Mouse (Mus musculus) C2C12 (cell line): ENCODE results near the gene Slc28a2. TPM values are rescaled to one million over a fixed set of nuclear protein-coding genes. Genes with fewer than 3 reads are reported as not detected.
"Not testable (repeated sequence)": the region's sequence is repeated elsewhere in the genome, so short reads cannot be mapped to it uniquely, and the experiment has no call there.

Experiments
- H3K27me3 ChIP-seq: one replicate; pipeline ENCODE4 v1.6.1; 2011; ENCODE audit not compliant: control insufficient read depth, insufficient read depth, insufficient read length
- H3K36me3 ChIP-seq: one replicate; pipeline ENCODE4 v1.6.1; 2011; ENCODE audit not compliant: control insufficient read depth, insufficient read depth
- H3K4me3 ChIP-seq: one replicate; pipeline ENCODE4 v1.5.1; 2011; ENCODE audit warnings: mild to moderate bottlenecking, control low read depth; ENCODE audit not compliant: poor library complexity, insufficient read depth, severe bottlenecking
- H3K79me2 ChIP-seq: one replicate; pipeline ENCODE4 v1.6.1; 2011; ENCODE audit not compliant: control insufficient read depth, insufficient read depth
- H3K79me3 ChIP-seq: one replicate; pipeline ENCODE4 v1.6.1; 2011; ENCODE audit warnings: low read depth, control low read depth
- H3ac ChIP-seq: one replicate; pipeline ENCODE3; 2011; ENCODE audit warnings: low read depth; ENCODE audit not compliant: control insufficient read depth, insufficient read length
- CEBPB ChIP-seq: IDR thresholded peaks from one replicate; pipeline ENCODE4 v1.6.1; 2011; ENCODE audit warnings: low read depth, mild to moderate bottlenecking, control low read depth, moderate library complexity
- CTCF ChIP-seq: IDR thresholded peaks from one replicate; pipeline ENCODE4 v1.5.1; 2011; ENCODE audit not compliant: control insufficient read depth, insufficient read depth, insufficient read length
- FOSL1 ChIP-seq: IDR thresholded peaks from one replicate; pipeline ENCODE4 v1.8.0; 2011; ENCODE audit warnings: mild to moderate bottlenecking, low read length; ENCODE audit not compliant: poor library complexity, insufficient read depth, severe bottlenecking
- MAX ChIP-seq: IDR thresholded peaks from one replicate; pipeline ENCODE4 v1.6.1; 2011; ENCODE audit warnings: mild to moderate bottlenecking, control low read depth
- MYOD1 ChIP-seq: IDR thresholded peaks from one replicate; pipeline ENCODE4 v1.6.1; 2011; ENCODE audit warnings: low read depth; ENCODE audit not compliant: control insufficient read depth, insufficient read length
- MYOG ChIP-seq: IDR thresholded peaks from one replicate; pipeline ENCODE4 v1.6.1; 2011; ENCODE audit not compliant: control insufficient read depth, insufficient read length; ENCODE audit errors: extremely low read depth
- USF1 ChIP-seq: IDR thresholded peaks from one replicate; pipeline ENCODE4 v1.6.1; 2011; ENCODE audit warnings: low read depth, mild to moderate bottlenecking, control low read depth, moderate library complexity
- polyA plus RNA-seq: library from polyadenylated mRNA; unstranded; fragments of >200 nt; fragmentation: generic; extraction: Trizol; gene quantifications from one replicate; pipeline ENCODE4 v1.2.1, GENCODE M21; 2012; ENCODE audit warnings: missing spikeins

The Slc28a2 gene
- polyA plus RNA-seq, 1 experiment = 0.01 TPM

DNA sequence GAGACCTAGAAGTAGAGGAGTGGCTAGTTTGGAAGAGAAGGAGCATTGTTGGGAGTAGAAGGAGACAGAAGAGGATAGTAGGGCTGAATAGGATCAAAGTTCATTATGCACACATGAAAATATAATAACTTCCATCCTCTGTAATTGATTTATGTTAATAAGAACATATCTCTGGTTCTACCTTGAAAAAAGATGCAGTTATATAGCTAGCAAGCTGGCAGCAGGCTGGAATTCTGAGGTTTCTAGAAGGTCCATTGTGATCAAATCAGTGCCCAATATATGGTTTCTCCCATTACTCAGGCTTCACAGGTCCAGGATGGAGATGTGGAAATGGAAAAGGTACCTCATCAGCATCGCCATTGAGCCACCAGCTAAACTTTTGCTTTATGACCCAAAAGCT lies 58.4 kb downstream of the Slc28a2 start, which contains the start of gene Gm14085:
Gene Gm14085, plus strand, starts transcription at position 301 of the 400 bp plus-strand sequence.
- no peak within 1 kb of the TSS for H3K4me3 ChIP-seq
- no peak for TF ChIP-seq CTCF
- no peak for TF ChIP-seq USF1
- TF ChIP-seq MYOG = no peak
- no peak for TF ChIP-seq CEBPB
- TF ChIP-seq MAX = no peak
- no peak for TF ChIP-seq FOSL1
- TF ChIP-seq MYOD1 = no peak
- no peaks in the 10 kb centered on the region for H3K79me3 ChIP-seq
- no peaks in the 10 kb centered on the region for H3K36me3 ChIP-seq
- H3K79me2 ChIP-seq = no peaks in the 10 kb centered on the region
- no peak within 1 kb of the TSS for H3ac ChIP-seq
- H3K27me3 ChIP-seq = no peaks in the 10 kb centered on the region

DNA sequence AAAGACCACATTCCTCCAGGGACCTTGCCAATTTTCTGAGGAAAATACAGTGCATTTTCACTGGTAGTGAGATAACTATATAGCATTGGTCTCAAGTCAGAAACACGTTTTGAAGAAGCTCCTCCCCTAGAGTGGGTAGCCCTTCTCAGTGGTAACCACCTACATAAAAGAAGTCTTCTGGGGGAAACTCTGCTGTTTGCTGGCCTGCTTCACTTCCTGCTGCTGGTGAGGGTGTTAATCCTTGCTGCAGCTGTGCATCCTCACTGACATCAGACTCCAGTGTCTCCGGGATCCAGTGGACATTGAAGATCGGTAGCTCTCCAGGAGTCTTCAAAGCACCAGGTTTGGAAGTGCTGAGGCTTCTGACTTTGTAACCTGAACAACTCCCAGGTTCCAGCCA lies 59.4 kb downstream of the Slc28a2 start:
- not testable (repeated sequence) for H3K27me3 ChIP-seq, H3K36me3 ChIP-seq, H3K79me2 ChIP-seq, H3K4me3 ChIP-seq, H3ac ChIP-seq, H3K79me3 ChIP-seq

DNA sequence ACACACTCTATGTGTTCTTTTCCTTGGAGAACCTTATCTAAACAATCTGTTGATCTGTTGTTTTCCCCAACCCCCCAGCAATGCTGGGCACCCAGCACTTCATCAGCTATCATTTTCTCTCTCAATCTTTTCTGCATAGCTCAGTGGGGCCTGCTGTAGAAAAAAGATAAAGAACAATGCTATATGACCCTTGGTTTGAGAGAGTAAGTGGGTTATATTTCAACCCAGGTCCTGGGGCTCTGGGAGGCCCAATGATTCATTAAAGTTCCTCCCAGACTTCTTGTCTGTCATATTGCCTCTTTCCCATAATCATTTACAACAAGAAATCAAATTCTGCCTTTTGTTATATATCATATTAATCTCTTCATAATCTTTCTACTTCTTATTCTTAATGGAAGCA lies 59.8 kb downstream of the Slc28a2 start:
- not testable (repeated sequence) for H3ac ChIP-seq, H3K27me3 ChIP-seq, H3K79me2 ChIP-seq, H3K36me3 ChIP-seq, H3K79me3 ChIP-seq, H3K4me3 ChIP-seq

DNA sequence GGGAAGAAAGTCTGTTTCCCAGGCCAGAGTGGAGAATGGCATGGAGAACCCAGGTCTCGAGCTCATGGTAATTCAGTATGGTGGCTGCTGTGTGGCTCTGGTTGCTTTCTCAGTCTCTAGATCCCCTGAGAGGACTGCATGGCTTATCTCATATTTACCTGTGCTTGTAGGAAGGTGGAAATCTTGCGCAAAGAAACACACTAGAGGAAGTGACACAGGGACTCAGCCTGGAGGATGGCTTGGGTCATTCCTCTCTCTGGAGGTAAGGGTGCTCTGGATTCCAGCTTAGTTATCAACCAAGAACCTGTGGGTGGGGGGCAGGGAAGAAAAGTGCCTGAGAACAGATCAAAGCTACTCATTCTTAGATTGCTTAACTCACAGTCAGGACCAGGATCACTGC lies 60.4 kb downstream of the Slc28a2 start:
- Histone ChIP-seq H3ac (no peak overlapping the region), H3K79me2 (no peaks in the 10 kb centered on the region), H3K79me3 (no peaks in the 10 kb centered on the region), H3K4me3 (no peak overlapping the region), H3K27me3 (no peaks in the 10 kb centered on the region), H3K36me3 (no peaks in the 10 kb centered on the region)
- TF ChIP-seq MYOD1 (no peak), FOSL1 (no peak), USF1 (no peak)

Other genes starting within 250 kb of the Slc28a2 start
- not detected for gene Patl2, start 240.3 kb upstream of the Slc28a2 start, polyA plus RNA-seq
- not detected for gene Terb2, start 240.2 kb upstream of the Slc28a2 start, polyA plus RNA-seq
- gene Sord, start 191.7 kb upstream of the Slc28a2 start, polyA plus RNA-seq = 23.0 TPM
- gene Duox2, start 128.0 kb upstream of the Slc28a2 start, polyA plus RNA-seq = 0.20 TPM
- not detected for gene Duoxa2, start 127.6 kb upstream of the Slc28a2 start, polyA plus RNA-seq
- 7.9 TPM for gene Duoxa1, start 112.7 kb upstream of the Slc28a2 start, polyA plus RNA-seq
- gene Duox1, start 110.8 kb upstream of the Slc28a2 start, polyA plus RNA-seq = 0.14 TPM
- 38.7 TPM for gene Shf, start 57.3 kb upstream of the Slc28a2 start, polyA plus RNA-seq
- gene Gm14085, start 58.5 kb downstream of the Slc28a2 start, polyA plus RNA-seq = not detected
- 24.7 TPM for gene Gatm, start 184.8 kb downstream of the Slc28a2 start, polyA plus RNA-seq
- gene AA467197, start 210.5 kb downstream of the Slc28a2 start, polyA plus RNA-seq = 0.32 TPM